Mouse (Mus musculus): Measurements from ENCODE around the gene Asb6. TPM values are rescaled to one million over a fixed set of nuclear protein-coding genes. Genes with fewer than 3 reads are reported as not detected.

Gene Asb6
- polyA plus RNA-seq, 1 experiment = 16.3 TPM

GRCm38 (mm10) chr2:30863574-30863973, 33.4 kb upstream of the Asb6 start:
- Histone ChIP-seq H3K36me3 (ENCODE audit: control insufficient read depth) (no peaks in the 10 kb centered on the region), H3K27me3 (ENCODE audit: control insufficient read depth) (peaks cover 36% of the 10 kb centered on the region), H3K4me1 (ENCODE audit: control insufficient read depth) (no peaks in the 10 kb centered on the region), H3K9me3 (ENCODE audit: control insufficient read depth, low read length) (no peaks in the 10 kb centered on the region), H3K4me3 (replicated peaks) (no peak overlapping the region)
- TF ChIP-seq GATA1 (IDR thresholded peaks at IDR 0.05; ENCODE audit: low read length) = no peak
- no peak for TF ChIP-seq TAL1 (IDR thresholded peaks at IDR 0.05; ENCODE audit: low read length)

GRCm38 (mm10) chr2:30862081-30862480, 31.9 kb upstream of the Asb6 start:
- H3K27me3 ChIP-seq (ENCODE audit: control insufficient read depth) = peaks cover 36% of the 10 kb centered on the region
- TF ChIP-seq GATA1 (IDR thresholded peaks at IDR 0.05; ENCODE audit: low read length) = no peak
- TF ChIP-seq TAL1 (IDR thresholded peaks at IDR 0.05; ENCODE audit: low read length) = no peak
- H3K9me3 ChIP-seq (ENCODE audit: control insufficient read depth, low read length) = no peaks in the 10 kb centered on the region
- no peaks in the 10 kb centered on the region for H3K36me3 ChIP-seq (ENCODE audit: control insufficient read depth)
- no peak overlapping the region for H3K4me3 ChIP-seq (replicated peaks)
- H3K4me1 ChIP-seq (ENCODE audit: control insufficient read depth) = no peaks in the 10 kb centered on the region

- Histone ChIP-seq H3K27me3 (ENCODE audit: control insufficient read depth) (peaks cover 21% of the 10 kb centered on the region), H3K36me3 (ENCODE audit: control insufficient read depth) (no peaks in the 10 kb centered on the region), H3K4me1 (ENCODE audit: control insufficient read depth) (no peaks in the 10 kb centered on the region), H3K9me3 (ENCODE audit: control insufficient read depth, low read length) (no peaks in the 10 kb centered on the region), H3K4me3 (replicated peaks) (no peak overlapping the region)
- TF ChIP-seq GATA1 (IDR thresholded peaks at IDR 0.05; ENCODE audit: low read length) (no peak), TAL1 (IDR thresholded peaks at IDR 0.05; ENCODE audit: low read length) (no peak)
These were observed 29.6 kb upstream of the Asb6 start for GRCm38 (mm10) chr2:30859782-30860181.

GRCm38 (mm10) chr2:30857076-30857475, 26.9 kb upstream of the Asb6 start:
- no peaks in the 10 kb centered on the region for H3K9me3 ChIP-seq (ENCODE audit: control insufficient read depth, low read length)
- peaks cover 10% of the 10 kb centered on the region for H3K27me3 ChIP-seq (ENCODE audit: control insufficient read depth)
- H3K4me3 ChIP-seq (replicated peaks) = no peak overlapping the region
- H3K4me1 ChIP-seq (ENCODE audit: control insufficient read depth) = no peaks in the 10 kb centered on the region
- H3K36me3 ChIP-seq (ENCODE audit: control insufficient read depth) = no peaks in the 10 kb centered on the region
- no peak for TF ChIP-seq TAL1 (IDR thresholded peaks at IDR 0.05; ENCODE audit: low read length)
- TF ChIP-seq GATA1 (IDR thresholded peaks at IDR 0.05; ENCODE audit: low read length) = no peak

GRCm38 (mm10) chr2:30852771-30853313, 22.7 kb upstream of the Asb6 start:
- H3K36me3 ChIP-seq (ENCODE audit: control insufficient read depth) = no peaks in the 10 kb centered on the region
- TF ChIP-seq TAL1 (IDR thresholded peaks at IDR 0.05; ENCODE audit: low read length) (no peak), GATA1 (IDR thresholded peaks at IDR 0.05; ENCODE audit: low read length) (no peak)
- peaks cover 16% of the 10 kb centered on the region for H3K27me3 ChIP-seq (ENCODE audit: control insufficient read depth)
- no peaks in the 10 kb centered on the region for H3K9me3 ChIP-seq (ENCODE audit: control insufficient read depth, low read length)
- no peaks in the 10 kb centered on the region for H3K4me1 ChIP-seq (ENCODE audit: control insufficient read depth)
- no peak overlapping the region for H3K4me3 ChIP-seq (replicated peaks)

GRCm38 (mm10) chr2:30850581-30850980, 20.4 kb upstream of the Asb6 start:
- Histone ChIP-seq H3K27me3 (ENCODE audit: control insufficient read depth) (peaks cover 39% of the 10 kb centered on the region), H3K36me3 (ENCODE audit: control insufficient read depth) (no peaks in the 10 kb centered on the region), H3K9me3 (ENCODE audit: control insufficient read depth, low read length) (no peaks in the 10 kb centered on the region), H3K4me3 (replicated peaks) (no peak overlapping the region), H3K4me1 (ENCODE audit: control insufficient read depth) (no peaks in the 10 kb centered on the region)
- no peak for TF ChIP-seq TAL1 (IDR thresholded peaks at IDR 0.05; ENCODE audit: low read length)
- no peak for TF ChIP-seq GATA1 (IDR thresholded peaks at IDR 0.05; ENCODE audit: low read length)

- H3K9me3 ChIP-seq (ENCODE audit: control insufficient read depth, low read length) = no peaks in the 10 kb centered on the region
- TF ChIP-seq GATA1 (IDR thresholded peaks at IDR 0.05; ENCODE audit: low read length) (no peak), TAL1 (IDR thresholded peaks at IDR 0.05; ENCODE audit: low read length) (no peak)
- H3K4me3 ChIP-seq (replicated peaks) = no peak overlapping the region
- peaks cover 62% of the 10 kb centered on the region for H3K27me3 ChIP-seq (ENCODE audit: control insufficient read depth)
- H3K36me3 ChIP-seq (ENCODE audit: control insufficient read depth) = no peaks in the 10 kb centered on the region
- no peaks in the 10 kb centered on the region for H3K4me1 ChIP-seq (ENCODE audit: control insufficient read depth)
These were observed 18.1 kb upstream of the Asb6 start for GRCm38 (mm10) chr2:30848184-30848583.

- Histone ChIP-seq H3K36me3 (ENCODE audit: control insufficient read depth) (no peaks in the 10 kb centered on the region), H3K27me3 (ENCODE audit: control insufficient read depth) (peaks cover 66% of the 10 kb centered on the region), H3K4me3 (replicated peaks) (no peak overlapping the region), H3K4me1 (ENCODE audit: control insufficient read depth) (no peaks in the 10 kb centered on the region), H3K9me3 (ENCODE audit: control insufficient read depth, low read length) (no peaks in the 10 kb centered on the region)
- TF ChIP-seq GATA1 (IDR thresholded peaks at IDR 0.05; ENCODE audit: low read length) (no peak), TAL1 (IDR thresholded peaks at IDR 0.05; ENCODE audit: low read length) (no peak)
These were observed 16.6 kb upstream of the Asb6 start for GRCm38 (mm10) chr2:30846723-30847122.

GRCm38 (mm10) chr2:30846236-30846635, 16.1 kb upstream of the Asb6 start:
- TF ChIP-seq TAL1 (IDR thresholded peaks at IDR 0.05; ENCODE audit: low read length) (no peak), GATA1 (IDR thresholded peaks at IDR 0.05; ENCODE audit: low read length) (no peak)
- no peak overlapping the region for H3K4me3 ChIP-seq (replicated peaks)

More at GRCm38 (mm10) chr2:30846236-30846635, 16.1 kb upstream of the Asb6 start:
- peaks cover 70% of the 10 kb centered on the region for H3K27me3 ChIP-seq (ENCODE audit: control insufficient read depth)
- H3K4me1 ChIP-seq (ENCODE audit: control insufficient read depth) = no peaks in the 10 kb centered on the region
- H3K36me3 ChIP-seq (ENCODE audit: control insufficient read depth) = no peaks in the 10 kb centered on the region
- H3K9me3 ChIP-seq (ENCODE audit: control insufficient read depth, low read length) = no peaks in the 10 kb centered on the region

Data from erythroblast, embryonic 14.5 days (primary cell).